Mouse (Mus musculus): Measurements from ENCODE around the gene Npm1. TPM values are rescaled to one million over a fixed set of nuclear protein-coding genes. Genes with fewer than 3 reads are reported as not detected.

The Npm1 gene
- polyA plus RNA-seq, 1 experiment from 2014 or later = 525 TPM

DNA sequence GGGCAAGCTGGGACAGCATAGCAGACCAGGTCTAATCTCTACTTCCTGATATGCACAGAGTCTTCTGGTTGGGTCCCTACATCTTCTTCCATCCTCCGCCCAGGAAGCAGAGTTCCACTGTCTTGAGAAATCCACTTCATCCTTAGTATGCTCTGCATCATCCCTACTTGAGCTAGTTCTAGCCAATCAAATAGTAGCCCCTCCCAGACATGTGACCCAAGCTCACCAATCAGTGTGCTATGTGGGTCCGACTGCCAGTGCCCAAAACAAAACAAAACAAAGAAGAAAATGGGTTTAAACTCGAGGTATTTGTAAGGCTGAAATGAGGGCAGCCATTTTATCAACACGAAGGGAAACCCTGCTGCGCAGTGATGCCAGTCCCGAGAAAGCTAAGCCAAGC is 44.5 kb downstream of the Npm1 start:
- H3K36me3 ChIP-seq = no peaks in the 10 kb centered on the region
- no peak overlapping the region for H3K9ac ChIP-seq
- H3K27ac ChIP-seq (ENCODE audit: poor library complexity, severe bottlenecking) = no peak overlapping the region
- ATAC-seq (ENCODE audit: insufficient number of reproducible peaks, low FRiP score) = no peak
- 59% methylated on average over 6 of the region's 6 CpGs for WGBS
- H3K9me3 ChIP-seq (replicated peaks) = no peaks in the 10 kb centered on the region
- H3K27me3 ChIP-seq (replicated peaks) = peaks cover 39% of the 10 kb centered on the region
- no peaks in the 10 kb centered on the region for H3K4me1 ChIP-seq (replicated peaks)
- H3K4me3 ChIP-seq = no peak overlapping the region
- H3K4me2 ChIP-seq = no peak overlapping the region

DNA sequence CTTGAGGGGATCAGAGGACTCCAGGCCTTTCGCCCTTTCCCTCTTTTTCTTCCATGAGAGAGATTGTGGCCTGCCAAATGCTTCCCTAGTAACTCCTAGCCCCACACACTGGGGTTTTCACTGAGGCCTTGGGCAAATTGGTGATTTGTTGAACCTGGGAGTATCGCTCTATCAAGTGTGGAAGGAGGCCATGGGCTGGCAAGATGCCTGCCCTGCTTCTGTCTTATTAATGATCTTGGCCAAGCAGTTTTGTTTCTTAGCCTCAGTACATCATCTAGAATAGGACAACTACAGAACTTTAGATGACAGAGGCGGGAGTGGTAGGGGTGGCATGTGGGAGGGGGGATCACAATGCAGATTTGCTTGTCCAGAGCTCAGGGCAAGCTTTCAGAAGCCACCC is 47.2 kb downstream of the Npm1 start:
- H3K27me3 ChIP-seq (replicated peaks) = peaks cover 41% of the 10 kb centered on the region
- H3K9ac ChIP-seq = no peak overlapping the region
- no peak overlapping the region for H3K4me2 ChIP-seq
- no peak overlapping the region for H3K27ac ChIP-seq (ENCODE audit: poor library complexity, severe bottlenecking)
- H3K4me1 ChIP-seq (replicated peaks) = no peaks in the 10 kb centered on the region
- WGBS = 81% methylated on average over 3 of the region's 3 CpGs
- H3K9me3 ChIP-seq (replicated peaks) = no peaks in the 10 kb centered on the region
- H3K36me3 ChIP-seq = no peaks in the 10 kb centered on the region
- H3K4me3 ChIP-seq = no peak overlapping the region
- no peak for ATAC-seq (ENCODE audit: insufficient number of reproducible peaks, low FRiP score)

DNA sequence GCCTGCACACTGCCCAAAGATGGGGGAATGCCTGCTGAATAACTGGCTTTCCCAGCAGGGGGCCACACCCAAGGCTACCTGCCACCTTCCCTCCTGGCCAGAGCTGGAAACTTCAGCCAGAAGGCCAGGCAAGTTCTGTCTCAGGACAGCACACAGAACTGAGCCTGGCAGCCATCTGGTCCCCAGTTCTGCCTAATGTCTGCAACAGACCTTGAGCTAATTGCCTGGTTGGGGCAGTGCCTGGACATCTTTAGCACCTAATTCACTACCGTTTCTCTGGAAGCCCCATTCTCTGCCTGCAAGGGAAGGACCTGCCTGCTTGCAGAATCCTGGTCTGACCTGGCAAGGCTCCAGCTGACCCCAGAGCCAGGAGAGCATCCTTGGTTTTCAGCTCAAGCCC is 50.6 kb downstream of the Npm1 start:
- WGBS = 0% methylated on average over 1 of the region's 1 CpGs
- ATAC-seq (ENCODE audit: insufficient number of reproducible peaks, low FRiP score) = no peak
- H3K4me2 ChIP-seq = no peak overlapping the region
- H3K27ac ChIP-seq (ENCODE audit: poor library complexity, severe bottlenecking) = no peak overlapping the region
- no peaks in the 10 kb centered on the region for H3K9me3 ChIP-seq (replicated peaks)
- no peak overlapping the region for H3K4me3 ChIP-seq
- H3K9ac ChIP-seq = no peak overlapping the region
- peaks cover 47% of the 10 kb centered on the region for H3K27me3 ChIP-seq (replicated peaks)
- no peaks in the 10 kb centered on the region for H3K4me1 ChIP-seq (replicated peaks)
- H3K36me3 ChIP-seq = no peaks in the 10 kb centered on the region

DNA sequence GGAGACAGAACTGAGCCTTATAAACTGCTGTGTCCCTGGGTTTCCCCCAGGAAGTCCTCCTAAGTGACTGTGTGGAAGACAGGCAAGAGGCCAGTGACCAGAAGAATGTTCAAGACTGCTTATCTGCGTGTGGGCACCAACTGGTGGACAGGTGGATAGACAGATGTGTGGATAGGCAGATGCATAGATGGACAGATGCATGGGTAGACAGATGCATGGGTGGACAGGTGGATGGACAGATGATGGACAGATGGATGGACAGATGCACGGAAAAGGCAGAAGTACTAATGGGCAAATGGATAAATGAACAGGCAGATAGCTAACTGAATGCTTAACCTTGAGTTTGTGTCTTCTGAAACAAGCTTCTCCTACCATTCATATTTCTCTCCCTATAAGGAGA is 52.9 kb downstream of the Npm1 start:
- Histone ChIP-seq H3K27ac (ENCODE audit: poor library complexity, severe bottlenecking) (no peak overlapping the region), H3K9me3 (replicated peaks) (no peaks in the 10 kb centered on the region), H3K4me1 (replicated peaks) (no peaks in the 10 kb centered on the region), H3K4me2 (no peak overlapping the region), H3K4me3 (no peak overlapping the region), H3K9ac (no peak overlapping the region), H3K36me3 (no peaks in the 10 kb centered on the region), H3K27me3 (replicated peaks) (peaks cover 43% of the 10 kb centered on the region)
- 79% methylated on average over 2 of the region's 2 CpGs for WGBS
- ATAC-seq (ENCODE audit: insufficient number of reproducible peaks, low FRiP score) = no peak

DNA sequence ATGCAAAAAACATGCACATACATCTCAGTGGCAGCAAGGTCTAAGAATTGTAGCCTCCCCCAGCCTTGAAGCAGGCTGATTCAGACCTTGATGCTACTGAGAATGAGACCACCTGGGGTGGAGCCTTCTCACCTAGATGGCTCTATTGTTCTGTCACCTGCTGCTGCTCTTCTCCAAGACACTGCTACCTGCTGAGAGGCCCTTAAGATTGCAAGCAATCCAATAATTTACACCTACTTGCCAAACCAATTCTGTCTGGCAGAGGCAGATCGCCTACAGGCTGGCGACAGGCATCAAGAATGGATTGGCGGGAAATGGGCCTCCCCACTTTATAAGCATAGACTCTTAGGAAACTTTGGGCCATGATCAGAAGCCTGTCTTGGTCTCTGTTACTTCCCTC is 55.5 kb downstream of the Npm1 start:
- no peak overlapping the region for H3K4me2 ChIP-seq
- WGBS = 27% methylated on average over 3 of the region's 3 CpGs
- no peak overlapping the region for H3K4me3 ChIP-seq
- no peaks in the 10 kb centered on the region for H3K9me3 ChIP-seq (replicated peaks)
- H3K9ac ChIP-seq = no peak overlapping the region
- no peaks in the 10 kb centered on the region for H3K4me1 ChIP-seq (replicated peaks)
- no peaks in the 10 kb centered on the region for H3K36me3 ChIP-seq
- H3K27me3 ChIP-seq (replicated peaks) = peaks cover 27% of the 10 kb centered on the region
- no peak overlapping the region for H3K27ac ChIP-seq (ENCODE audit: poor library complexity, severe bottlenecking)
- ATAC-seq (ENCODE audit: insufficient number of reproducible peaks, low FRiP score) = no peak

DNA sequence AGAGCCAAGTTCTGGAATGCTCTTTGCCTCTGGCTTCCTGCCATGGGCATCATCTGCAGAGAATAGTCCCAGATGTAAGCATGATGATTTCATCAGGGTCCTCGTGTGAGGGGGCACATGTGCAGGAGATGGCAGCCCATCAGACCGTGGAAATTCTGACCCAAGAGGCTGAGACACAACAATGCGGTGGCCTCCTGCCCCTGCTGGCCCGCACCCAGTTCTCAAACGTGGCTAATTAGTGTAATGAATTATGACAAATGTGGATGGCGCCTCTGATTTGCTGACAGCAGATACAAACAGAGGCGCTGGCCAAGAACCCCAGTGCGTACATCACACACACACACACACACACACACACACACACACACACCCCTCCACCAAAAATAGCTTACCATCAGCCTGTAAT is 58.1 kb downstream of the Npm1 start:
- no peak overlapping the region for H3K4me3 ChIP-seq
- H3K4me1 ChIP-seq (replicated peaks) = peaks cover 5% of the 10 kb centered on the region; the same call in 1 of the 2 replicates
- no peak overlapping the region for H3K4me2 ChIP-seq
- no peaks in the 10 kb centered on the region for H3K36me3 ChIP-seq
- ATAC-seq (ENCODE audit: insufficient number of reproducible peaks, low FRiP score) = no peak
- H3K9me3 ChIP-seq (replicated peaks) = no peaks in the 10 kb centered on the region
- H3K9ac ChIP-seq = no peak overlapping the region
- no peak overlapping the region for H3K27ac ChIP-seq (ENCODE audit: poor library complexity, severe bottlenecking)
- WGBS = 66% methylated on average over 8 of the region's 8 CpGs
- H3K27me3 ChIP-seq (replicated peaks) = peaks cover 23% of the 10 kb centered on the region

DNA sequence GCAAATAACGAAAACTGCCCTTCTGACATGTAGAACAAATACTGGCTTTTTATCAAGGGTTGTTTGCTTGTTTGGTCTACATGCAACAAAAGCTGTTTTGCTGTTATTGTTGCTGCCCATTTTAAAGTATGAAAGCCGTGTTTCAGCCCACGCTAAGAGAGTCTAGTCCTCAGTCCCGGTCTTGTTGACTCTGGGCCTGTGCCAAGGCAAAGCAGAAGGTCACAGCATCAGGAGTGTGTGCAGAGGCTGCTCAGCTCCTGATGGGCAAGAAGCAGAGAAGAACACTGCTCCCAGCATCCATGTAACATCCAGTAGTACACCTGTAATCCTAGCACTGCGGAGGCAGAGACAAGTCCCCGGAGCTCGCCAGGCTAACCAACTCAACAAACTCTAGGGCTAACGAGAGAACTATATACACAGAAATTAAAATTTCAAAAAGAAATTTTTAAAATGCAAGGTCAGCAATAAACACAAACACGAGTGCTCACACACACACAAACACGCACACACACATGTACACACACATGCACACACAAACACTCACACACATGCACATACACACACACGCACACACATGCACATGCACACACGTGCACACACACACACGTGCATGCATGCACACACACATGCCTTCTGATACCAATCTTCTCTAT is 59.6 kb downstream of the Npm1 start:
- H3K9ac ChIP-seq = no peak overlapping the region
- H3K36me3 ChIP-seq = no peaks in the 10 kb centered on the region
- no peak for ATAC-seq (ENCODE audit: insufficient number of reproducible peaks, low FRiP score)
- no peak overlapping the region for H3K4me2 ChIP-seq
- peaks cover 23% of the 10 kb centered on the region for H3K27me3 ChIP-seq (replicated peaks)
- H3K4me3 ChIP-seq = no peak overlapping the region
- no peaks in the 10 kb centered on the region for H3K9me3 ChIP-seq (replicated peaks)
- H3K4me1 ChIP-seq (replicated peaks) = peaks cover 7% of the 10 kb centered on the region; the same call in 1 of the 2 replicates
- 80% methylated on average over 13 of the region's 13 CpGs for WGBS
- H3K27ac ChIP-seq (ENCODE audit: poor library complexity, severe bottlenecking) = no peak overlapping the region

Other genes starting within 250 kb of the Npm1 start
- gene Fgf18, start 15.8 kb downstream of the Npm1 start, polyA plus RNA-seq (2016; fragmentation: Nextera tagmentation; extraction: Ambion mirVana) = 2.6 TPM in 2 replicates
- not detected in 2 replicates for gene Tlx3, start 40.4 kb upstream of the Npm1 start, polyA plus RNA-seq (2016; fragmentation: Nextera tagmentation; extraction: Ambion mirVana)
- not detected in 2 replicates for gene Gm12117, start 113.5 kb upstream of the Npm1 start, polyA plus RNA-seq (2016; fragmentation: Nextera tagmentation; extraction: Ambion mirVana)

All from heart, embryonic 12.5 days (tissue).